Mouse (Mus musculus) liver, adult 2 months (tissue): ENCODE data around the gene Cr2.

Experiments
- CTCF ChIP-seq: fragments of 200-500 bp; IDR thresholded peaks from 2 replicates; pipeline ENCODE4 v1.5.1; 2011; ENCODE audit warnings: low read depth, low read length, control low read depth
- POLR2A ChIP-seq: fragments of 200-500 bp; IDR thresholded peaks from 2 replicates; pipeline ENCODE4 v1.6.1; 2011; ENCODE audit warnings: low read length, control low read depth; ENCODE audit not compliant: insufficient read depth; ENCODE audit errors: extremely low read depth

- TF ChIP-seq POLR2A (no peak), CTCF (no peak)
Observed at GRCm38 (mm10) chr1:195113621-195114020, 62.9 kb downstream of the Cr2 start.
